Mouse (Mus musculus): ENCODE measurements around the gene Ugt3a2.

Gene Ugt3a2

DNA sequence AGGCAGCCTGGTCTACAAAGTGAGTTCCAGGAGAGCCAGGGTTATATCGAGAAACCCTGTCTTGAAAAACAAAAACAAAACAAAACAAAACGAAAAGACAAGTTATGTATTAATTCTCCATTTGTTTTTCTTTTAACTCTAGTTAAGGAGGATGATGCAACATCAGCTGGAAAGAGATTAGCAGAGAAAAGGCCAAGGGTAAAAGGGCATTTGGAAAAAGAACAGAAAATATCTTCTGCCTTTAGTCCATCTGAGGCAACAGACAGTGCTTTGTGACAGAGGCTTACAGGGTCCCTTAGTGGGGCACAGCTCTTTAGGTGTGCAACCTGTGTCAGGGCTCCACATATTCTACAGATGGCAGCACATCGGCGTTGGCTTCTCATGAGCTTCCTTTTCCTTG is at the start of gene Ugt3a2:
Gene Ugt3a2, plus strand, starts transcription at position 210 of the 400 bp plus-strand sequence.
- no peak for DNase-seq

- DNase-seq: no peak
Observed at GRCm38 (mm10) chr15:9289660-9290059, 45.7 kb upstream of the Ugt3a2 start.

- DNase-seq: no peak
Observed at GRCm38 (mm10) chr15:9305978-9306692, 29.2 kb upstream of the Ugt3a2 start.

DNA sequence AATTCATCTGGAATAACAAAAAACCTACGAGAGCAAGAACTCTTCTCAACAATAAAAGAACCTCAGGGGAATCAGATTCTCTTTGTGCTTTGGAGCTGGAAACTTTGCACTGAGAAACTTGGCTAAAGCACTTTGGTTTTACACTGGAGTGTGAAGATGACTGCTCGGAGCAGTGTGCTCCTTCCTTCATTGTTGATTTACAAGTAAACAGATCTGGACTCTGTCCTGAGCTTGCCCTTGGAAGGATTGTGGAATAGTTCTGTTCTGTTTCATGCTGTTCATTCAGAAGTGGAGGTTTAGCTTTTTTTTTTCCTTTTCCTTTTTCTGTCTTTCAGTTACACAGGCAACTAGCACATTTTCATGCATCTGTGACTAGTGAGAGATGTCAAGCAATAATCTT is 754 bp upstream of the Ugt3a2 start:
- no peak for DNase-seq

GRCm38 (mm10) chr15:9336616-9337015 is 1.3 kb downstream of the Ugt3a2 start:
- no peak for DNase-seq

GRCm38 (mm10) chr15:9337021-9337420 is 1.7 kb downstream of the Ugt3a2 start:
- DNase-seq: no peak

- DNase-seq: no peak
Observed at GRCm38 (mm10) chr15:9348739-9349138, 13.4 kb downstream of the Ugt3a2 start.

DNA sequence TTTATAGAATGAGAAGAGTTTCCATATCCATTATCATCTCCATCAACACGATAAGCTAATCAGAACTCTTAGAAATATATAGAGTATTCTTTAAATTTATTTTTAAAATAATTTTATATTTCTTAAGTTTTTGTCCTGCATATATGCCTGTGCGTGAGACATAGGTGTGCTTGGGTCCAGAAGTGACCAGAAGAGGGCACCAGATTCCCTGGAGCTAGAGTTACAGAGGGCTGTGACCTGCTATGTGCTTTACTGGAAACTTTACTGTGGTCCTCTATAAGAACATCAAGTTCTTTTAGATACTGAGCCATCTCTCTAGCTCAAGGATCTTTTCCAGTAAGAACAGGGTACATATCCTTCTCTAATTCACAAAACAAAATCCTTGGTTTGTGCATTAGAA is 27.5 kb downstream of the Ugt3a2 start:
- no peak for DNase-seq

DNA sequence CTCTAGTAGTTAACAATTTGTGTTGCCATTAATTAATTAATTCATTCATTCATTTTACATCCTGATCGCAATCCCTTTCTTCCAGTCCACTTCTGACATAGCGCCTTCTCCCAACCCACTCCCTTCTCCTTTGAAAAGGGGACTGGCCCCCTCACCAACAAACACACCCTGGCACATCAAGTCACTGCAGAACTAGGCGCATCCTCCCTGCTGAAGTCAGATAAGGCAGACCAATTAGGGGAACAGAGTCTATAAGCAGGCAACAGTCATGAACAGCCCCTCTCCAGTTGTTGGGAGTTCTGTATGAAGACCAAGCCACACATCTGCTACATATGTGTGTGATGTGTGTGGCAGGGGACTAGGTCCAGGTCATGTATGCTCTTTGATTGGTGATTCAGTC is 33.4 kb downstream of the Ugt3a2 start:
- DNase-seq: no peak

DNA sequence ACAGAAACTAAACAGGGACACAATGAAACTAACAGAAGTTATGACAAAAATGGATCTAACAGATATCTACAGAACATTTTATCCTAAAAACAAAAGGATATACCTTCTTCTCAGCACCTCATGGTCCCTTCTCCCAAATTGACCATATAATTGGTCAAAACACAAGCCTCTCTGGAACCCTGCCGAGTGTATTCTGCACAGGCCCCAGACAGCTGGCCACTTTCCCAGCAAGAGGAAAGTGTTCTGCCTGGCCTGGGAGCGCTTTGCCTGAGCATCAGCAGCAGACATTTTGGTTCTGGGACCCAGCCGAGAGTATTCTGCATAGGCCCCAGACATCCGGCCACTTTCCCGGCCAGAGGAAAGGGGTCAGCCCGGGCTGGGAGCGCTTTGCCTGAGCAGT is 40.9 kb downstream of the Ugt3a2 start:
- no peak for DNase-seq

- DNase-seq: no peak
Observed at GRCm38 (mm10) chr15:9409475-9409874, 74.1 kb downstream of the Ugt3a2 start.

Data from lung, postnatal 4 days (tissue).